Mouse (Mus musculus) G1E (cell line): Measurements from ENCODE around the gene Arrb2. TPM values are rescaled to one million over a fixed set of nuclear protein-coding genes. Genes with fewer than 3 reads are reported as not detected.

Experiments used
- ATAC-seq: 2 replicates; pipeline ENCODE4 v1.8.0; 2016; ENCODE audit warnings: mild to moderate bottlenecking; ENCODE audit not compliant: insufficient number of reproducible peaks, poor library complexity, low FRiP score, severe bottlenecking; ENCODE audit errors: extremely low read depth
- DNase-seq: peaks from one replicate; pipeline ENCODE4 v3.0.0; 2012; ENCODE audit warnings: low spot score
- H3K27me3 ChIP-seq: 2 replicates; pipeline ENCODE4 v1.6.1; 2012; ENCODE audit warnings: mild to moderate bottlenecking, low read length, inconsistent platforms; ENCODE audit not compliant: insufficient read depth
- H3K36me3 ChIP-seq: replicated peaks from 2 replicates; pipeline ENCODE3; 2012; ENCODE audit warnings: mild to moderate bottlenecking, inconsistent platforms
- H3K4me1 ChIP-seq: 2 replicates; pipeline ENCODE4 v1.6.1; 2012; ENCODE audit warnings: low read depth, low read length, inconsistent platforms, mixed read lengths; ENCODE audit not compliant: insufficient read depth
- H3K4me3 ChIP-seq: 2 replicates; pipeline ENCODE4 v1.5.1; 2012; ENCODE audit warnings: low read depth, mild to moderate bottlenecking, inconsistent platforms, low read length, moderate library complexity, mixed read lengths
- H3K9me3 ChIP-seq: replicated peaks from 2 replicates; pipeline ENCODE4 v1.6.1; 2012; ENCODE audit warnings: inconsistent platforms
- CTCF ChIP-seq: IDR thresholded peaks from 2 replicates; pipeline ENCODE4 v1.5.1; 2012; ENCODE audit warnings: low read depth, low read length, inconsistent platforms, mixed read lengths
- GATA1 ChIP-seq: IDR thresholded peaks from 2 replicates; pipeline ENCODE4 v1.6.1; 2012; ENCODE audit warnings: borderline replicate concordance, low read length, inconsistent platforms, mixed read lengths
- GATA2 ChIP-seq: IDR thresholded peaks from 2 replicates; pipeline ENCODE4 v1.6.1; 2012; ENCODE audit warnings: low read depth, low read length, inconsistent platforms, borderline replicate concordance
- POLR2AphosphoS5 ChIP-seq: IDR thresholded peaks from 2 replicates; pipeline ENCODE4 v1.6.1; 2012; ENCODE audit warnings: low read depth, low read length, inconsistent platforms; ENCODE audit not compliant: insufficient replicate concordance
- TAL1 ChIP-seq: conservative IDR thresholded peaks from 2 replicates; pipeline ENCODE4 v1.6.1; 2012; ENCODE audit warnings: low read depth, low read length, inconsistent platforms, mixed read lengths
- polyA plus RNA-seq: library from polyadenylated mRNA; stranded (reverse); fragments of >175 nt; gene quantifications from 2 replicates; pipeline ENCODE4 v1.2.3, GENCODE M21; 2012
- total RNA-seq, 2 experiments: library from RNA; stranded (forward) in 1 of 2; stranded (reverse) in 1 of 2; fragments of 200-1000 nt in 1 of 2; fragments of >200 nt in 1 of 2; fragmentation: Nextera tagmentation in 1 of 2; gene quantifications; 2 replicates each; pipeline ENCODE4 v1.2.3; 2014 to 2017

Gene Arrb2
- total and polyA plus RNA-seq, 3 experiments = 69.3 to 349 (median 97.1) TPM

DNA sequence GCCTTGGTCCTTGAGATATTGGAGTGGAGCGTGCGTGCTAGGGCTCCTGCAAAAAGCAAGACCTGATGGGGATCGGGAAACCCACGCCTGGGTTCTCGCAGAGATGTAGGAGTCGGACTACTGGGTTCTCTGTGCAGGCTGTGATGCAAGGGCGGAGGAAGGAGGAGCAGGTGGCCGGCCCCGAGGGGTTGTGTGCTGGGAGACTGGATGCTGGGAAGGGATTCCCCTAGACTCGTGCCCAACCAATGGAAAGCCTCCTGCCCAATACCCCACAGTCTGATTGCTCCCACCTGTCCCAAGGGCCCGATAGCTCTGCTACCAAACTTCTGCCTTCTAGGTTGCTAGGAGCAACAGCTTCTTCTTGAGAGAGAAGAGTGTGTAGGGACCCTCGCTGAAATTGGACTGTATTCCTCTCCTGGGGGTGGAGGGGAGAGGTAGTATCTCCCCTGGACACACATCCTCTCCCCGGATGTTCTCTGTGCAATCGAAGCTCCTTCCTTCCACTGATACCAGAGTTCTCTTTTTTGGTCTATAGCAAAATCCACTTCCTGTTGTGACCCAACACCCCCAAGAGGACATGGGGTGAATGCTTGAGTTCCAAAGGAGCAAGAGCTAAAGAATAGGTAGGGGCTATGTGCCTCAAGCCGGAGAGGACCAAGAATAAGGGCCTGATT is 597 bp downstream of the Arrb2 start:
- H3K4me1 ChIP-seq = peaks cover 63% of the 10 kb centered on the region

DNA sequence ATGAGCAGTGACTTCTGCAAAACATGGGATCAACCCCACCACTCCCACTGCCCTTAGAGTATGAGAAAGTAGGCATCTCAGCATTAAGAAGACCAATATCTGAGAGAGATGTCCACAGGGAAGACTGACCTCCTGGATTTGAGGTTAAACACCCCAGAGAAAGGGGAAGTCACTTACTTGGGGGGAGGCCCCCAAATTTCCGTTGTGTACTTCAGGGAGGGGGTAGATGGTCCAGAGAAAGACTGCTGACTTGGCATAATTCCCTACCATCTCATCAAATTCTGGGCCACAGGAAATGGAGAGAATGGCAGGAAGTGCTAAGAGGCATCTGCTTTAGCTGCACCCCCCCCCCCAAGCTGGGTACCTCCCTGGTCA is 1.1 kb downstream of the Arrb2 start:
- Histone ChIP-seq H3K4me1 (peaks cover 66% of the 10 kb centered on the region), H3K9me3 (no peaks in the 10 kb centered on the region), H3K36me3 (peaks cover 49% of the 10 kb centered on the region), H3K4me3 (peak overlapping the region; percentile 79), H3K27me3 (peaks cover 7% of the 10 kb centered on the region)
- TF ChIP-seq GATA2 (no peak), TAL1 (no peak), POLR2AphosphoS5 (no peak), GATA1 (no peak), CTCF (no peak)
- DNase-seq (peak; percentile 48), ATAC-seq (peak; percentile 10; the same call in 1 of the 2 replicates)

More for the DNA sequence above, 597 bp downstream of the Arrb2 start:
- DNase-seq (peak; percentile 63), ATAC-seq (peak; percentile 10; the same call in 1 of the 2 replicates)
- Histone ChIP-seq H3K27me3 (peaks cover 7% of the 10 kb centered on the region), H3K4me3 (peak overlapping the region; percentile 79), H3K9me3 (no peaks in the 10 kb centered on the region), H3K36me3 (peaks cover 44% of the 10 kb centered on the region)
- no peak for TF ChIP-seq CTCF
- no peak for TF ChIP-seq GATA1
- no peak for TF ChIP-seq POLR2AphosphoS5
- TF ChIP-seq GATA2 = no peak
- no peak for TF ChIP-seq TAL1

DNA sequence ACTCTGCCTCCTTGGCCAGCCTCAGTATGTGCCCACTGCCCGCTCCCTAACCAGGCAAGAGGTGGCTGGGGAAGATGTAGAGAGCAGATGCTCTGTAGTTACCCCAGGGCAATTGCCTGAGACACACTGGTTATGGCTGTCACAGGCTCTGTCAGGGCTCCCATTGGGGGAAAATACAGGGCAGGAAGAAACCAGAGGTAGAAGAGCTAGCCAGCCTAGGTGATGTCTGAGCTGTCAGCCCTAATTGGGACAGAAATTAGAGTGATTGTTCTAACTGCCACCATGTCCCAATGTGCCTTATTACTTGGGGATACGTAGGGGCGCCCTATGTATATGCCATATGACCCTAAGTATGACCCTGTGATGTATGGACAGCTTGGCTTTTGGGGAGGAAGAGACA is 1.5 kb downstream of the Arrb2 start:
- Histone ChIP-seq H3K9me3 (no peaks in the 10 kb centered on the region), H3K4me3 (peak overlapping the region; percentile 79), H3K27me3 (peaks cover 7% of the 10 kb centered on the region), H3K4me1 (peaks cover 66% of the 10 kb centered on the region), H3K36me3 (peaks cover 53% of the 10 kb centered on the region)
- ATAC-seq (no peak), DNase-seq (no peak)
- TF ChIP-seq CTCF (no peak), GATA2 (no peak), TAL1 (no peak), GATA1 (no peak), POLR2AphosphoS5 (no peak)

DNA sequence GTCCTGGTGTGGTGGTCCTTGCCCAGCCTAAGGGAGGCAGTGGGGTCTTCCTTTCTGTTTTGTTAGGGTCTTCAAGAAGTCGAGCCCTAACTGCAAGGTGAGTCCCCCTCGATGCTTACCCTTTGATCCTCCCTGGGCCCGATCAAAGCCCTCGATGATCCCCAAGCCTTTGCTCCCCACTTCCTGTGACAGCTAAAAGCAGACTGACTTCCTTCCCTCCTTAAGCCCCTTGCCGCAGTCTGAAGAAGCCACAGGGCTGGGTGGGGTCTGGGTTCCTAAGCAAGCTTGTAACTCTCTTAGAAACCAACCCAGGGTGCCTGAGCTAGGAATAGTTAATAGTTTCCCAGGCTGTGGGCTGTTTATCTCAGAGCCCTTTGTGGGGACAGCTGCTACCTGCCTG is 3.0 kb downstream of the Arrb2 start:
- no peaks in the 10 kb centered on the region for H3K27me3 ChIP-seq
- H3K4me1 ChIP-seq = peaks cover 66% of the 10 kb centered on the region
- DNase-seq (no peak), ATAC-seq (no peak)
- H3K36me3 ChIP-seq = peaks cover 69% of the 10 kb centered on the region
- no peaks in the 10 kb centered on the region for H3K9me3 ChIP-seq
- TF ChIP-seq POLR2AphosphoS5 = no peak
- TF ChIP-seq GATA2 = no peak
- TF ChIP-seq TAL1 = no peak
- TF ChIP-seq CTCF = no peak
- TF ChIP-seq GATA1 = no peak
- no peak overlapping the region for H3K4me3 ChIP-seq

DNA sequence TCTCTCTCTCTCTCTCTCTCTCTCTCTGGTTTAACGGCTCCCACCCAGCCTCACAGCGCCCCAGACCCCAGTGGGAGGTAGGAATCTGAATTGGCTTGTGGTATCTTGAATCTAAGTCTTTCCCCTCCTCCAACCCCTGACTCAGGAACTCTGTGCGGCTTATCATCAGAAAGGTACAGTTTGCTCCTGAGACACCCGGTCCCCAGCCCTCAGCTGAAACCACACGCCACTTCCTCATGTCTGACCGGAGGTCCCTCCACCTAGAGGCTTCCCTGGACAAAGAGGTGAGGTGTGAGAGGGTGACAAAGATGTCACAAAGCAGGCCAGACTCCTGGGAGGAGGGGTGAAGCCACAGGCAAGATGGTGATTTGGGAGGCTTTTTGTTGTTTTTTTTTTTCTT is 5.0 kb downstream of the Arrb2 start:
- H3K27me3 ChIP-seq = no peaks in the 10 kb centered on the region
- H3K36me3 ChIP-seq = peaks cover 85% of the 10 kb centered on the region
- peaks cover 56% of the 10 kb centered on the region for H3K4me1 ChIP-seq
- H3K4me3 ChIP-seq = no peak overlapping the region; the same call in 1 of the 2 replicates
- no peak for TF ChIP-seq TAL1
- no peak for TF ChIP-seq GATA1
- no peak for TF ChIP-seq GATA2
- TF ChIP-seq POLR2AphosphoS5 = no peak
- no peak for TF ChIP-seq CTCF
- 0 out of 2 replicates have a peak, but pooled peaks have one; percentile 9 for ATAC-seq
- no peaks in the 10 kb centered on the region for H3K9me3 ChIP-seq
- no peak for DNase-seq

DNA sequence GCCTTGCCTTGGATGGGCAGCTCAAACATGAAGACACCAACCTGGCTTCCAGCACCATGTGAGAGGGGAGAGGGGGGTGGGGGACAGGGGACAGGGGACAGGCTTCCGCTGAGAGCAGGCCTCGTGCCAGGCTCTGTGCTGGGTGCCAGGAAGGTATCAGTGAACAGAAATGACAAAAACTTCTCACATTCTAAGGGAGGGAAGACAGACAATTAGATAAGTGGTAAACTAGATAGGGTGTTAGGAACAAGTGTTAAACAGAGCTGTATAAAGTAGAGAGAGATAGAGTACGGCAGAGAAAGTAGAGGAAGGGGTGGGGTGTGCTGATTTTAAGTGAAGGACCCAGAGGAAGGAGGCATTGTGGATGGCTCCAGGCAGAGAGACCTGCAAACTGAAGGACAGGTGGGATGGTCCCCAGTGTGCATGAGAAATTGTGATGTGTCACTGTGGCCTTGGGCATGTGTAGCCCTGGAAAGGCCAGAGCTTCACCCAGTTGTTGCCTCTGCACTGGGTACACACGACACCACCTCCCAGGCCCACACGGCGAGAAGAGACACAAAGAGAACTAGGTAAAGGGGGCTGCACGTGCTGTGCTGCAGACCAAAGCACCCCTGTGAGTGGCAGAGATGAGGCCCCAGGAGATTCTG is 6.4 kb downstream of the Arrb2 start:
- ATAC-seq (no peak), DNase-seq (no peak)
- Histone ChIP-seq H3K36me3 (peaks cover 87% of the 10 kb centered on the region), H3K9me3 (no peaks in the 10 kb centered on the region), H3K27me3 (no peaks in the 10 kb centered on the region), H3K4me3 (no peak overlapping the region), H3K4me1 (peaks cover 45% of the 10 kb centered on the region)
- TF ChIP-seq TAL1 = no peak
- no peak for TF ChIP-seq POLR2AphosphoS5
- no peak for TF ChIP-seq GATA2
- TF ChIP-seq GATA1 = no peak
- no peak for TF ChIP-seq CTCF
